Mouse (Mus musculus): ENCODE measurements around the gene Fosl1. TPM values are rescaled to one million over a fixed set of nuclear protein-coding genes. Genes with fewer than 3 reads are reported as not detected.
A peak's percentile ranks its signal among the peaks of the same experiment; 100 is the strongest.

Fosl1 gene
- polyA plus RNA-seq, 1 experiment from 2014 or later, result not detected

- peak overlapping the region; percentile 90 for H3K4me2 ChIP-seq (replicated peaks; ENCODE audit: low read depth, low read length)
- peak overlapping the region; percentile 52 for H3K4me3 ChIP-seq (ENCODE audit: low read length)
- H3K27me3 ChIP-seq (ENCODE audit: control insufficient read depth, insufficient read depth, low read length), result peaks cover 30% of the 10 kb centered on the region
- no peaks in the 10 kb centered on the region for H3K9me3 ChIP-seq (ENCODE audit: control insufficient read depth, low read length)
- ATAC-seq (ENCODE audit: low FRiP score, low TSS enrichment), result no peak; the same call in 1 of the 2 replicates
- no peaks in the 10 kb centered on the region; the same call in 1 of the 2 replicates for H3K4me1 ChIP-seq (ENCODE audit: control insufficient read depth, insufficient read depth, low read length)
- H3K27ac ChIP-seq (ENCODE audit: low read depth, low read length), result no peak overlapping the region
- no peak overlapping the region for H3K9ac ChIP-seq (ENCODE audit: low read depth, low read length)
- no peaks in the 10 kb centered on the region for H3K36me3 ChIP-seq (ENCODE audit: control insufficient read depth, insufficient read depth, low read length)
- WGBS, result 6% methylated on average over 36 of the region's 36 CpGs
Observed at GRCm38 (mm10) chr19:5448354-5449150, 1.2 kb downstream of the Fosl1 start.

DNA sequence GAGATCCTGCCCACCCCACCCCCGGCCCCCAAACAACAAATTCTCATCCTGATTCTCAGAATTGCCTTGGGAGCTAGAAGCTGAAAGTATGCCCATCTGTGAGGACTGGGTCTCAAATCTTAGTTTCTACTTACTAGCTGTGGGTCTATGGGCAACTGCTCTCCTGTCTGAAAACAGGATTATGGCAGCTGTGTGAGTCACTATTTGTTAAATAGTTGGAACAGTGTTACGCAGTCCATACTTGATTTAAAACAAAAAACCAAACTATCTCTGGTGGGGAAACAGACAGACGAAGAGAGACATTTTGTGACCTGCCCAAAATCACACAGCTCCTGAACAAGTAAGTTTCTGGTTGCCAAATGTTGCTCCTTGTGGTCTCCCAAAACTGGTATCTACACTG is 2.3 kb downstream of the Fosl1 start:
- 90% methylated on average over 3 of the region's 3 CpGs for WGBS
- H3K27me3 ChIP-seq (ENCODE audit: control insufficient read depth, insufficient read depth, low read length), result peaks cover 30% of the 10 kb centered on the region
- no peaks in the 10 kb centered on the region for H3K9me3 ChIP-seq (ENCODE audit: control insufficient read depth, low read length)
- no peak overlapping the region for H3K4me3 ChIP-seq (ENCODE audit: low read length)
- H3K27ac ChIP-seq (ENCODE audit: low read depth, low read length), result no peak overlapping the region
- H3K4me1 ChIP-seq (ENCODE audit: control insufficient read depth, insufficient read depth, low read length), result peaks cover 7% of the 10 kb centered on the region; the same call in 1 of the 2 replicates
- ATAC-seq (ENCODE audit: low FRiP score, low TSS enrichment), result no peak
- no peak overlapping the region for H3K4me2 ChIP-seq (replicated peaks; ENCODE audit: low read depth, low read length)
- peaks cover 10% of the 10 kb centered on the region for H3K36me3 ChIP-seq (ENCODE audit: control insufficient read depth, insufficient read depth, low read length)
- H3K9ac ChIP-seq (ENCODE audit: low read depth, low read length), result no peak overlapping the region

DNA sequence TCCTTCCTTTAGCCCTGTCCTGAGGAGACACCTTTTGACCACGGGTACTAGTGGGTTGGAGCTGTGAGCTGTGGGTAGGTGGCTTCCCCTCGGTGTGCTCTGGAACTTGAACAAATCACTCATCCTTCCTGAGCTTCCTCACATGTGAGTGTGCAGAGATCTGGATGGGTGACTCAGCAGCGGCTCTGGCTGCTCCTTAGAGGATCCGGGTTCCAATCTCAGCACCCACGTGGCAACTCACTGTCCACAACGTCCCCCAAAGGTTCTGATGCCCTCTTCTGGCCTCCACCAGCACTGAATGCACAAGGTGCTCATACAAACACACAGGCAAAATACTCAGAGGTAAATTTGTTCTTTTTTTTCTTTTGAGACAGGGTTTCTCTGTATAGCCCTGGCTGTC is 4.4 kb downstream of the Fosl1 start:
- Histone ChIP-seq H3K4me3 (ENCODE audit: low read length) (no peak overlapping the region), H3K27ac (ENCODE audit: low read depth, low read length) (no peak overlapping the region), H3K27me3 (ENCODE audit: control insufficient read depth, insufficient read depth, low read length) (peaks cover 27% of the 10 kb centered on the region), H3K9me3 (ENCODE audit: control insufficient read depth, low read length) (no peaks in the 10 kb centered on the region), H3K9ac (ENCODE audit: low read depth, low read length) (no peak overlapping the region), H3K4me2 (replicated peaks; ENCODE audit: low read depth, low read length) (no peak overlapping the region), H3K36me3 (ENCODE audit: control insufficient read depth, insufficient read depth, low read length) (peaks cover 10% of the 10 kb centered on the region), H3K4me1 (ENCODE audit: control insufficient read depth, insufficient read depth, low read length) (peaks cover 27% of the 10 kb centered on the region; the same call in 1 of the 2 replicates)
- 78% methylated on average over 6 of the region's 6 CpGs for WGBS
- ATAC-seq (ENCODE audit: low FRiP score, low TSS enrichment), result no peak

DNA sequence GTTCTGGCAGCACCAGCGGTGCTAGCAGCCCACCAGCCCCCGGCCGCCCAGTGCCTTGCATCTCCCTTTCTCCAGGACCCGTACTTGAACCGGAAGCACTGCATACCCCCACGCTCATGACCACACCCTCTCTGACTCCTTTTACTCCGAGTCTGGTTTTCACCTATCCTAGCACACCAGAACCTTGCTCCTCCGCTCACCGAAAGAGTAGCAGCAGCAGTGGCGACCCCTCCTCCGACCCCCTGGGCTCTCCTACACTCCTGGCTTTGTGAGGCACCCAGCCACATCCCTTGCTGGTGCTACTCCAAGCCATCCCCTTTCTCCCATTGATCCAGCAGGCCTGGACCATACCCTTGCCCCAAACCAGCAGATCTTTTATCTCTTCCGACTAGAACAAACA is 7.7 kb downstream of the Fosl1 start:
- Histone ChIP-seq H3K27ac (ENCODE audit: low read depth, low read length) (no peak overlapping the region), H3K27me3 (ENCODE audit: control insufficient read depth, insufficient read depth, low read length) (no peaks in the 10 kb centered on the region), H3K4me2 (replicated peaks; ENCODE audit: low read depth, low read length) (peak overlapping the region; percentile 98), H3K4me3 (ENCODE audit: low read length) (peak overlapping the region; percentile 77), H3K4me1 (ENCODE audit: control insufficient read depth, insufficient read depth, low read length) (peaks cover 27% of the 10 kb centered on the region; the same call in 1 of the 2 replicates), H3K9me3 (ENCODE audit: control insufficient read depth, low read length) (no peaks in the 10 kb centered on the region), H3K9ac (ENCODE audit: low read depth, low read length) (no peak overlapping the region), H3K36me3 (ENCODE audit: control insufficient read depth, insufficient read depth, low read length) (peaks cover 10% of the 10 kb centered on the region)
- 71% methylated on average over 12 of the region's 12 CpGs for WGBS
- no peak for ATAC-seq (ENCODE audit: low FRiP score, low TSS enrichment)

DNA sequence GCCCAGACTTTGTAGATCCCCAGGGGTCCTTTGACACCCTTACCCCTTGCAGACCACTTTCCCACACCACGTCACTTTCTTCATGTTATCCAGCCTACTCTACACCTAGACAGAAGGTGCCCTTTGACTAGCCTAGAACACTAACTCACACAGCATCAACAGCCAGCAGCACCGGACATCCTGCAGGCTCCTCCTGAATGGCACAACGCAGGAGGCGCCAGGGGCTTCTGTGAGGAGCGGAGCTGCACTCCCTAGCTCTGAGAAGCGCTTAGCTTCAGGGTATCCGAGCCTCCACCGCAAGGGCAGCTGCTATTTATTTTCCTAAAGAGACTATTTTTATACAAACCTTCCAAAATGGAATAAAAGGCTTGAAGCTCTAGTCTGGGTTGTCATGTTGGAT is 8.2 kb downstream of the Fosl1 start:
- WGBS, result 61% methylated on average over 8 of the region's 8 CpGs
- peaks cover 27% of the 10 kb centered on the region; the same call in 1 of the 2 replicates for H3K4me1 ChIP-seq (ENCODE audit: control insufficient read depth, insufficient read depth, low read length)
- peaks cover 10% of the 10 kb centered on the region for H3K36me3 ChIP-seq (ENCODE audit: control insufficient read depth, insufficient read depth, low read length)
- no peaks in the 10 kb centered on the region for H3K27me3 ChIP-seq (ENCODE audit: control insufficient read depth, insufficient read depth, low read length)
- no peak for ATAC-seq (ENCODE audit: low FRiP score, low TSS enrichment)
- peak overlapping the region; percentile 98 for H3K4me2 ChIP-seq (replicated peaks; ENCODE audit: low read depth, low read length)
- no peak overlapping the region; the same call in 1 of the 2 replicates for H3K27ac ChIP-seq (ENCODE audit: low read depth, low read length)
- H3K4me3 ChIP-seq (ENCODE audit: low read length), result peak overlapping the region; percentile 77
- H3K9ac ChIP-seq (ENCODE audit: low read depth, low read length), result peak overlapping the region; percentile 85
- no peaks in the 10 kb centered on the region for H3K9me3 ChIP-seq (ENCODE audit: control insufficient read depth, low read length)

- Histone ChIP-seq H3K9me3 (ENCODE audit: control insufficient read depth, low read length) (no peaks in the 10 kb centered on the region), H3K36me3 (ENCODE audit: control insufficient read depth, insufficient read depth, low read length) (peaks cover 10% of the 10 kb centered on the region), H3K9ac (ENCODE audit: low read depth, low read length) (peak overlapping the region; percentile 85), H3K4me3 (ENCODE audit: low read length) (peak overlapping the region; percentile 77), H3K4me1 (ENCODE audit: control insufficient read depth, insufficient read depth, low read length) (peaks cover 32% of the 10 kb centered on the region; the same call in 1 of the 2 replicates), H3K27me3 (ENCODE audit: control insufficient read depth, insufficient read depth, low read length) (no peaks in the 10 kb centered on the region), H3K4me2 (replicated peaks; ENCODE audit: low read depth, low read length) (peak overlapping the region; percentile 98), H3K27ac (ENCODE audit: low read depth, low read length) (peak overlapping the region; percentile 89)
- ATAC-seq (ENCODE audit: low FRiP score, low TSS enrichment), result no peak
- 2% methylated on average over 20 of the region's 26 CpGs for WGBS
Observed at GRCm38 (mm10) chr19:5456241-5456921, 9.0 kb downstream of the Fosl1 start.

DNA sequence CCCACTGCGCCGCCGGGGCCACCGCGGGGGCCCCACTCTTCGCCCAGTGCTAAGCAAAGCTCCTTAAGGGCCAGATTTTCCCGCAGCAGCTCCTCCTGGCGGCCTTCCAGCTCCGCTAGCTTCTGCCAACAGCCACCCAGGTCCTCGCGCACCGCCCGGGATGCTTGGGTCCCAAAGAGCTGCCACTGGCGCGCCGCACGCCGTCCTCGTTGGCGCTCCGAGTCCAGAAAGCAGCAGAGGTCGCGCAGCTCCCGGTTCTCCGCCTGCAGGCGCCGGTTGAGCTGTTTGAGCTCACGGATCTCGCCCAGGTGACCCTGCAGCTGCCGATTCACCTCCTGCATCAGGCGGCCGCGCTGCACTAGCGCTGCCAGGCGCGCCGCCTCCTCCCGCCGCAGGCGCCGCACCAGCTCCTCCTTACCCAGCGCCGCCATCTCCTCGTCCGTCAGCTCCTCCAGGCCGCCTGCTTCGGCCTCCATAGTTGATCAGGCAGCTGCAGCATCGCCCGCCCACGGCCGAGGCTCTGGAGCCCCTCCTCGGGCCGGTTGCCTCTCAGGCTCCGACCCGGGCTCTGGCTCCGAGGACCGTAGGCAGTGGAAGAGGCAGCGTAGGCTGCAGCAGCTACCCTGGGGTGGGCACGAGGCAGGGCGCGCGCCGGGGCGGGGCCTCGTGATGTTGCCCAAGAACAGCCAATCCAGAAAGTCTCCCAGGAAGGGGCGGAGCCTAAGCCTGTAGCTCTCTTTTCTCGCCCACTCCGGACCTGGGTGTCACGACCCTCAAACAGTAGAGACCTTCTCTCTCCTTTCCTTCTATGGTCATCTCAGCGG is 9.8 kb downstream of the Fosl1 start:
- Histone ChIP-seq H3K36me3 (ENCODE audit: control insufficient read depth, insufficient read depth, low read length) (peaks cover 14% of the 10 kb centered on the region), H3K27me3 (ENCODE audit: control insufficient read depth, insufficient read depth, low read length) (no peaks in the 10 kb centered on the region), H3K27ac (ENCODE audit: low read depth, low read length) (peak overlapping the region; percentile 89), H3K9ac (ENCODE audit: low read depth, low read length) (peak overlapping the region; percentile 85), H3K4me3 (ENCODE audit: low read length) (peak overlapping the region; percentile 77), H3K9me3 (ENCODE audit: control insufficient read depth, low read length) (no peaks in the 10 kb centered on the region), H3K4me2 (replicated peaks; ENCODE audit: low read depth, low read length) (peak overlapping the region; percentile 98), H3K4me1 (ENCODE audit: control insufficient read depth, insufficient read depth, low read length) (peaks cover 34% of the 10 kb centered on the region; the same call in 1 of the 2 replicates)
- peak; percentile 91 for ATAC-seq (ENCODE audit: low FRiP score, low TSS enrichment)
- WGBS, result under 1% methylated on average over 64 of the region's 70 CpGs

- H3K27ac ChIP-seq (ENCODE audit: low read depth, low read length), result peak within 1 kb of the TSS; percentile 89
- ATAC-seq (ENCODE audit: low FRiP score, low TSS enrichment), result no peak
- peak within 1 kb of the TSS; percentile 77 for H3K4me3 ChIP-seq (ENCODE audit: low read length)
- no peaks in the 10 kb centered on the region for H3K27me3 ChIP-seq (ENCODE audit: control insufficient read depth, insufficient read depth, low read length)
- H3K4me1 ChIP-seq (ENCODE audit: control insufficient read depth, insufficient read depth, low read length), result peaks cover 34% of the 10 kb centered on the region; the same call in 1 of the 2 replicates
- peaks cover 21% of the 10 kb centered on the region for H3K36me3 ChIP-seq (ENCODE audit: control insufficient read depth, insufficient read depth, low read length)
- H3K9ac ChIP-seq (ENCODE audit: low read depth, low read length), result peak within 1 kb of the TSS; percentile 85
- WGBS, result 13% methylated on average over 14 of the region's 14 CpGs
- H3K4me2 ChIP-seq (replicated peaks; ENCODE audit: low read depth, low read length), result peak within 1 kb of the TSS; percentile 98
- H3K9me3 ChIP-seq (ENCODE audit: control insufficient read depth, low read length), result no peaks in the 10 kb centered on the region
Observed at GRCm38 (mm10) chr19:5457746-5458442, 10.5 kb downstream of the Fosl1 start, which contains the start of gene Ccdc85b. Gene Ccdc85b (minus strand): TSS chr19:5457894.

Data from kidney, embryonic 14.5 days (tissue).